Comparison of ENCODE assay signal across 10 mouse cellular contexts in genomic region chr2:61344556-61345131, GRCm38 (mm10).
DNase-seq lines count a peak whose midpoint lies in the region; ATAC-seq lines count a peak whose summit lies in the region.
"Had no signal": no experiment of that assay in that cellular context is flagged by ENCODE, and none has a peak within 500 bp of the region (broad histone marks: within the 10 kb centered on the region; RNA-seq: fewer than 3 reads in every experiment).

No protein-coding gene starts in this region.

- H3K4me1 ChIP-seq in forebrain, embryonic 14.5 days (ENCODE audit: control insufficient read depth, insufficient read depth, low read length), result no peaks in the 10 kb centered on the region
- no peaks in the 10 kb centered on the region for H3K4me1 ChIP-seq in forebrain, embryonic 10.5 days
- H3K4me1 ChIP-seq in midbrain, embryonic 16.5 days (ENCODE audit: control insufficient read depth, insufficient read depth, low read length), result no peaks in the 10 kb centered on the region

- WGBS in forebrain, embryonic 14.5 days, result 86% methylated on average over 16 of the region's 16 CpGs
- 89% methylated on average over 16 of the region's 16 CpGs for WGBS in forebrain, embryonic 10.5 days
- WGBS in midbrain, embryonic 16.5 days, result 89% methylated on average over 16 of the region's 16 CpGs

- H3K4me3 ChIP-seq in forebrain, embryonic 14.5 days (ENCODE audit: low read depth, low read length), result no peak overlapping the region
- H3K4me3 ChIP-seq in forebrain, embryonic 10.5 days, result no peak overlapping the region
- H3K4me3 ChIP-seq in midbrain, embryonic 16.5 days (ENCODE audit: low read depth, low read length), result no peak overlapping the region
- H3K4me3 ChIP-seq: limb, embryonic 12.5 days had no signal

- H3K27ac ChIP-seq in forebrain, embryonic 14.5 days (ENCODE audit: low read depth, low read length), result no peak overlapping the region
- H3K27ac ChIP-seq in forebrain, embryonic 10.5 days, result no peak overlapping the region
- no peak overlapping the region for H3K27ac ChIP-seq in midbrain, embryonic 16.5 days (ENCODE audit: low read length)
- H3K27ac ChIP-seq: limb, embryonic 12.5 days had no signal

- no peak overlapping the region for H3K4me2 ChIP-seq in forebrain, embryonic 14.5 days (ENCODE audit: low read length)
- no peak overlapping the region for H3K4me2 ChIP-seq in midbrain, embryonic 16.5 days (ENCODE audit: low read length)
- H3K4me2 ChIP-seq: limb, embryonic 12.5 days had no signal

- H3K27me3 ChIP-seq in forebrain, embryonic 14.5 days (replicated peaks; ENCODE audit: control insufficient read depth, insufficient read depth, low read length), result no peaks in the 10 kb centered on the region
- no peaks in the 10 kb centered on the region for H3K27me3 ChIP-seq in forebrain, embryonic 10.5 days (ENCODE audit: poor library complexity, severe bottlenecking)
- H3K27me3 ChIP-seq in midbrain, embryonic 16.5 days (ENCODE audit: control insufficient read depth, insufficient read depth, low read depth, low read length), result no peaks in the 10 kb centered on the region
- H3K27me3 ChIP-seq: CH12.LX; limb, embryonic 12.5 days had no signal

- peak; percentile 49 for DNase-seq in forebrain, embryonic 14.5 days (ENCODE audit: low spot score)
- no peak for DNase-seq in forebrain, embryonic 10.5 days (ENCODE audit: extremely low spot score, low spot score)
- DNase-seq in frontal cortex, adult 2 months (ENCODE audit: extremely low spot score in 1 of 2, low spot score in 1 of 2), result peak; percentile 58 to 72
- DNase-seq in layer of hippocampus, adult 8-10 months (ENCODE audit: low spot score in 2 of 2), result peak; percentile 5 to 10
- peak; percentile 58 to 59 for DNase-seq in right cerebral cortex, adult 2 months (ENCODE audit: low spot score in 2 of 2)
- no peak for DNase-seq in spleen, adult 18-20 months
- no peak for DNase-seq in spleen, postnatal 4 days (ENCODE audit: low spot score in 2 of 2)

- no peaks in the 10 kb centered on the region for H3K9me3 ChIP-seq in forebrain, embryonic 14.5 days (replicated peaks; ENCODE audit: control insufficient read depth, low read length)
- H3K9me3 ChIP-seq in forebrain, embryonic 10.5 days, result no peaks in the 10 kb centered on the region
- no peaks in the 10 kb centered on the region for H3K9me3 ChIP-seq in midbrain, embryonic 16.5 days (replicated peaks; ENCODE audit: control insufficient read depth, low read length, poor library complexity, severe bottlenecking)
- H3K9me3 ChIP-seq: limb, embryonic 12.5 days had no signal

- peak; percentile 15; the same call in 1 of the 2 replicates for ATAC-seq in forebrain, embryonic 14.5 days
- ATAC-seq in midbrain, embryonic 16.5 days, result no peak

- H3K36me3 ChIP-seq in forebrain, embryonic 14.5 days (ENCODE audit: control insufficient read depth, insufficient read depth, low read length), result no peaks in the 10 kb centered on the region
- no peaks in the 10 kb centered on the region for H3K36me3 ChIP-seq in forebrain, embryonic 10.5 days (replicated peaks)
- no peaks in the 10 kb centered on the region for H3K36me3 ChIP-seq in midbrain, embryonic 16.5 days (ENCODE audit: control insufficient read depth, insufficient read depth, low read length)
- H3K36me3 ChIP-seq: limb, embryonic 12.5 days had no signal

- no peak overlapping the region for H3K9ac ChIP-seq in forebrain, embryonic 14.5 days (ENCODE audit: low read length)
- H3K9ac ChIP-seq in midbrain, embryonic 16.5 days (ENCODE audit: low read depth, low read length), result no peak overlapping the region
- H3K9ac ChIP-seq: limb, embryonic 12.5 days had no signal

Comparison
In these comparisons a context has a peak if more than half of its experiments do, and no peak if none do; other contexts are left out.
1. DNase-seq: peak in forebrain, embryonic 14.5 days (single experiment), frontal cortex, adult 2 months (2 of 2), layer of hippocampus, adult 8-10 months (2 of 2) and right cerebral cortex, adult 2 months (2 of 2); none in forebrain, embryonic 10.5 days (single experiment), spleen, adult 18-20 months (0 of 2) and spleen, postnatal 4 days (0 of 2).